Mouse (Mus musculus): ENCODE measurements at regions not wholly inside any gene's neighbourhood (a gene's known extent, or its start where the extent isn't known, plus 50 kb on each side); places are given as distances from the start of the nearest gene placed in this dataset.
A peak's percentile ranks its signal among the peaks of the same experiment; 100 is the strongest.

- DNase-seq = no peak
Observed at GRCm38 (mm10) chr2:137575750-137576149, 459.3 kb upstream of the Jag1 start.

- no peak for DNase-seq
Observed at GRCm38 (mm10) chr2:137574845-137575449, 458.5 kb upstream of the Jag1 start.

GRCm38 (mm10) chr2:137571146-137571545, 454.7 kb upstream of the Jag1 start:
- no peak for DNase-seq

- no peak for DNase-seq
Observed at GRCm38 (mm10) chr2:137566619-137567018, 450.2 kb upstream of the Jag1 start.

- DNase-seq = no peak
Observed at GRCm38 (mm10) chr2:137564064-137564624, 447.7 kb upstream of the Jag1 start.

- no peak for DNase-seq
Observed at GRCm38 (mm10) chr2:137560366-137560765, 443.9 kb upstream of the Jag1 start.

- DNase-seq = no peak
Observed at GRCm38 (mm10) chr2:137553871-137554270, 437.4 kb upstream of the Jag1 start.

- DNase-seq = no peak
Observed at GRCm38 (mm10) chr2:137536581-137536980, 420.1 kb upstream of the Jag1 start.

GRCm38 (mm10) chr2:137516271-137516670, 399.8 kb upstream of the Jag1 start:
- no peak for DNase-seq

GRCm38 (mm10) chr2:137515043-137515442, 398.6 kb upstream of the Jag1 start:
- no peak for DNase-seq

GRCm38 (mm10) chr2:137513895-137514506, 397.6 kb upstream of the Jag1 start:
- no peak for DNase-seq

- no peak for DNase-seq
Observed at GRCm38 (mm10) chr2:137510671-137511235, 394.3 kb upstream of the Jag1 start.

GRCm38 (mm10) chr2:137501236-137501635, 384.8 kb upstream of the Jag1 start:
- DNase-seq = no peak

- DNase-seq = no peak
Observed at GRCm38 (mm10) chr2:137497616-137498015, 381.2 kb upstream of the Jag1 start.

- DNase-seq = no peak
Observed at GRCm38 (mm10) chr2:137493600-137493999, 377.2 kb upstream of the Jag1 start.

GRCm38 (mm10) chr2:137489181-137489682, 372.8 kb upstream of the Jag1 start:
- peak in 1 of 2 experiments; percentile 7 for DNase-seq

- DNase-seq = no peak
Observed at GRCm38 (mm10) chr2:137468769-137469168, 352.3 kb upstream of the Jag1 start.

- no peak for DNase-seq
Observed at GRCm38 (mm10) chr2:137457061-137457753, 340.8 kb upstream of the Jag1 start.

GRCm38 (mm10) chr2:137456436-137456835, 340.0 kb upstream of the Jag1 start:
- DNase-seq = no peak

GRCm38 (mm10) chr2:137446919-137447318, 330.5 kb upstream of the Jag1 start:
- no peak for DNase-seq

- DNase-seq = no peak
Observed at GRCm38 (mm10) chr2:137437741-137438140, 321.3 kb upstream of the Jag1 start.

GRCm38 (mm10) chr2:137436161-137436560, 319.7 kb upstream of the Jag1 start:
- no peak for DNase-seq

- no peak for DNase-seq
Observed at GRCm38 (mm10) chr2:137422656-137423055, 306.2 kb upstream of the Jag1 start.
